Mouse (Mus musculus) liver, embryonic 14.5 days (tissue): Measurements from ENCODE around the gene Ralgapa2. TPM values are rescaled to one million over a fixed set of nuclear protein-coding genes. Genes with fewer than 3 reads are reported as not detected.
A peak's percentile ranks its signal among the peaks of the same experiment; 100 is the strongest.

ENCODE experiments used
- ATAC-seq: fragments of 200-750 bp; cut with Nextera tagmentation; 2 replicates; pipeline ENCODE4 v1.8.0; 2017; ENCODE audit warnings: moderate number of reproducible peaks, mild to moderate bottlenecking, moderate library complexity; ENCODE audit not compliant: insufficient read depth
- DNase-seq, 3 experiments: peaks; one replicate each; pipeline ENCODE4 v3.0.0-alpha.2; 2012 to 2013; ENCODE audit warnings: low read depth in 3 of 3, low spot score in 3 of 3
- H3K27ac ChIP-seq: fragments of 300-500 bp; sonication (generic); 2 replicates; pipeline ENCODE4 v1.5.1; 2014; ENCODE audit warnings: moderate library complexity, mild to moderate bottlenecking, control low read depth, inconsistent platforms
- H3K27me3 ChIP-seq: fragments of 300-500 bp; sonication (generic); 2 replicates; pipeline ENCODE4 v1.6.1; 2014; ENCODE audit warnings: mild to moderate bottlenecking, low read length, moderate library complexity; ENCODE audit not compliant: control insufficient read depth, insufficient read depth
- H3K36me3 ChIP-seq: fragments of 300-500 bp; sonication (generic); replicated peaks from 2 replicates; pipeline ENCODE4 v1.6.1; 2014; ENCODE audit warnings: low read depth; ENCODE audit not compliant: control insufficient read depth, insufficient read depth
- H3K4me1 ChIP-seq, 2 experiments: fragments of 200-500 bp in 1 of 2; fragments of 300-500 bp in 1 of 2; sonication (generic) in 1 of 2; replicated peaks; 2 replicates each; pipeline ENCODE4 v1.6.1; 2012 to 2014; ENCODE audit warnings: antibody characterized with exemption in 1 of 2, inconsistent platforms in 1 of 2, low read length in 1 of 2; ENCODE audit not compliant: control insufficient read depth in 2 of 2, insufficient read depth in 2 of 2
- H3K4me2 ChIP-seq: fragments of 300-500 bp; sonication (generic); 2 replicates; pipeline ENCODE4 v1.6.1; 2014; ENCODE audit warnings: low read depth, mild to moderate bottlenecking, control low read depth, moderate library complexity
- H3K4me3 ChIP-seq, 2 experiments: fragments of 200-500 bp in 1 of 2; fragments of 300-500 bp in 1 of 2; sonication (generic) in 1 of 2; 2 replicates each; pipeline ENCODE4 v1.5.1; 2012 to 2014; ENCODE audit warnings: low read depth in 2 of 2, low read length in 2 of 2, mild to moderate bottlenecking in 2 of 2, control low read depth in 1 of 2, inconsistent platforms in 1 of 2, moderate library complexity in 1 of 2; ENCODE audit not compliant: insufficient read depth in 1 of 2
- H3K9ac ChIP-seq: fragments of 300-500 bp; sonication (generic); replicated peaks from 2 replicates; pipeline ENCODE4 v1.6.1; 2014; ENCODE audit warnings: mild to moderate bottlenecking, control low read depth, moderate library complexity
- H3K9me3 ChIP-seq: fragments of 300-500 bp; sonication (generic); 2 replicates; pipeline ENCODE4 v1.6.1; 2016; ENCODE audit warnings: low read length, mixed read lengths; ENCODE audit not compliant: control insufficient read depth
- CTCF ChIP-seq: IDR thresholded peaks from 2 replicates; pipeline ENCODE4 v1.5.1; 2016; ENCODE audit warnings: antibody characterized with exemption, low read depth, control low read depth
- EP300 ChIP-seq: IDR thresholded peaks from 2 replicates; pipeline ENCODE4 v1.6.1; 2016; ENCODE audit warnings: antibody characterized with exemption, low read depth
- WGBS: fragments of 180-500 bp; shearing (Covaris S2); extraction: QIAGEN DNeasy Blood & Tissue Kit; methylation state at CpG from one replicate; pipeline ENCODE4 v1.1.7; 2014; ENCODE audit not compliant: insufficient replicate concordance; 5-methylcytosine and 5-hydroxymethylcytosine counted together
- polyA plus RNA-seq, 2 experiments: library from polyadenylated mRNA; depleted of rRNA in 1 of 2; stranded (reverse) in 1 of 2; unstranded in 1 of 2; fragments of >200 nt; fragmentation: Nextera tagmentation in 1 of 2; extraction: Ambion mirVana in 1 of 2; gene quantifications; 2 replicates each; pipeline versions ENCODE4 v1.2.1 to v1.2.3; 2012 to 2014

Gene Ralgapa2
- polyA plus RNA-seq, 2 experiments, result 2.1 to 3.6 TPM

DNA sequence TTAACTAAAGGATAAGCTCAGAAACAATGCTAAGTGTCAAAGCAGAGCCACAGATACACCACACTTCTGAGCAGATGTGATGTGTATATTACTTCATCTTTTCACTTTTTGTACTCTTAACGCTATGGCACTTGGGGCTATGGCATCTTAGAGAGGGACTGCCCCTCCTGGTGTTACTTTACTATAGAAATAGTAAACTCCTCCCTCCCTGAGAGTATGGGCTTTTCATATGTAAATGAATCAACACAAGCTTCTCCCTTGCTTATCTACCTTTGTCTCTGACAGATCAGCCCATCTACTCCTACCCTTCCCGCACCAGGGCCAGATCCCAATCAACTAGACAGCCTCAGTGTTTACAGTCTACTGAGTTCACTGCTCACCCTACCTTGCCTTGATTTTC lies 111.4 kb downstream of the Ralgapa2 start:
- WGBS, result 54% methylated on average over 2 of the region's 2 CpGs
- Histone ChIP-seq H3K9me3 (no peaks in the 10 kb centered on the region), H3K4me3 (no peak overlapping the region), H3K36me3 (no peaks in the 10 kb centered on the region; the same call in 1 of the 2 replicates), H3K27me3 (no peaks in the 10 kb centered on the region), H3K9ac (no peak overlapping the region), H3K4me2 (no peak overlapping the region), H3K27ac (no peak overlapping the region), H3K4me1 (no peaks in the 10 kb centered on the region)
- DNase-seq (no peak), ATAC-seq (no peak)
- TF ChIP-seq EP300 (no peak), CTCF (no peak)

GRCm38 (mm10) chr2:146398211-146398865 lies 113.8 kb downstream of the Ralgapa2 start:
- no peak overlapping the region for H3K4me3 ChIP-seq
- no peaks in the 10 kb centered on the region for H3K27me3 ChIP-seq
- H3K9ac ChIP-seq, result no peak overlapping the region
- H3K4me1 ChIP-seq, result no peaks in the 10 kb centered on the region
- no peaks in the 10 kb centered on the region for H3K9me3 ChIP-seq
- ATAC-seq, result no peak
- H3K4me2 ChIP-seq, result no peak overlapping the region
- H3K36me3 ChIP-seq, result no peaks in the 10 kb centered on the region; the same call in 1 of the 2 replicates
- no peak for TF ChIP-seq EP300
- no peak for TF ChIP-seq CTCF
- DNase-seq, result no peak
- WGBS, result 70% methylated on average over 6 of the region's 6 CpGs
- H3K27ac ChIP-seq, result no peak overlapping the region

GRCm38 (mm10) chr2:146387211-146387610 lies 124.9 kb downstream of the Ralgapa2 start:
- H3K9ac ChIP-seq, result no peak overlapping the region
- no peaks in the 10 kb centered on the region for H3K9me3 ChIP-seq
- H3K4me1 ChIP-seq, result no peaks in the 10 kb centered on the region
- H3K27me3 ChIP-seq, result no peaks in the 10 kb centered on the region
- no peaks in the 10 kb centered on the region for H3K36me3 ChIP-seq
- TF ChIP-seq CTCF, result no peak
- TF ChIP-seq EP300, result no peak
- H3K4me2 ChIP-seq, result no peak overlapping the region
- DNase-seq (no peak), ATAC-seq (no peak)
- WGBS, result 63% methylated on average over 2 of the region's 2 CpGs
- no peak overlapping the region for H3K4me3 ChIP-seq
- H3K27ac ChIP-seq, result no peak overlapping the region

DNA sequence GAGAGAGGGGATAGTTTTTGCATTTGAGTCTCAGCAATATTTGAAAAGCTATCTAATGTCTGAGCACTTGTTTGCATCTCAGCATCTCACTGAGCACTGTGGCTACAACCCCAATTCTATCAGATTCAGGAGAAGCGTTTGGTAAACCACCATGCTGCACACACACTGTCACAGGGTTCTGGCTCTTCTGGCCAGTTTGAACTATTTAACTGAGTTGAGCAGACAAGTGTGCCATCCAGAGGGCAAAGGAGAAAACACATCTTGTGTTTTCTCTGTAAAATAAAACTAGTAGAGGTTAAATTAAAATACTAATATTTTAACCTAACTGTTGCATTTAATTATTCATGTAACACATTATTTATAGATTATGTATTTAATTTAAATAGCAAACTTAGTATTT lies 127.6 kb downstream of the Ralgapa2 start:
- ATAC-seq (no peak), DNase-seq (no peak)
- Histone ChIP-seq H3K36me3 (no peaks in the 10 kb centered on the region), H3K27me3 (no peaks in the 10 kb centered on the region), H3K9me3 (no peaks in the 10 kb centered on the region), H3K4me1 (no peaks in the 10 kb centered on the region), H3K4me3 (no peak overlapping the region), H3K4me2 (no peak overlapping the region), H3K27ac (no peak overlapping the region), H3K9ac (no peak overlapping the region)
- no peak for TF ChIP-seq CTCF
- TF ChIP-seq EP300, result no peak
- 25% methylated on average over 1 of the region's 1 CpGs for WGBS

DNA sequence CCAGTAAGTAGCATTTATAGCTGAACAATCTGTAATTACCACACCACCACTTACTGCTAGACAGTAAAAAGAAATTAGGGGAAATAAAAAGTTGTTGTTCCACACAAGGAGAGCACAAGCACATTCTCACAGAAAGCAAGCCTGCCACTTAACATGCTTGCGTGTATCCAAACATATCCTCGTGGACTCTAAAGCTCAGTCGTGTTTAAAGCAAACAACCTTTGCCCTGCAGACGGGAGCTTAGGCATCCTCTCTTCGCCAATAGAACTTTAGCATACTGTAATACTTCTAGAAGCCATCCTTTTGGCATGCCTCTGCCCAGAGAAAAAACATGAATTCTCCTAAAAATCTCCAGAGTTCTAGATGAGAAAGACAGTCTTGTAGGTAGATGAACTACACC lies 135.9 kb downstream of the Ralgapa2 start:
- Histone ChIP-seq H3K4me3 (no peak overlapping the region), H3K9ac (no peak overlapping the region), H3K27ac (no peak overlapping the region), H3K4me1 (peaks cover 0 to 2% of the 10 kb centered on the region in 2 experiments; a peak in 1 of 4 replicates), H3K36me3 (no peaks in the 10 kb centered on the region), H3K27me3 (no peaks in the 10 kb centered on the region), H3K9me3 (no peaks in the 10 kb centered on the region), H3K4me2 (no peak overlapping the region)
- ATAC-seq (0 out of 2 replicates have a peak, but pooled peaks have one; percentile 35), DNase-seq (no peak)
- 53% methylated on average over 5 of the region's 5 CpGs for WGBS
- TF ChIP-seq CTCF (no peak), EP300 (no peak)
